Mouse (Mus musculus) lung, postnatal 0 days (tissue): ENCODE measurements around the gene Lrch3.

ENCODE experiments used
- CTCF ChIP-seq: IDR thresholded peaks from 2 replicates; pipeline ENCODE4 v1.5.1; 2016; ENCODE audit warnings: antibody characterized with exemption, mild to moderate bottlenecking
- EP300 ChIP-seq: IDR thresholded peaks from 2 replicates; pipeline ENCODE4 v1.6.1; 2016; ENCODE audit warnings: antibody characterized with exemption, mild to moderate bottlenecking, control low read depth

DNA sequence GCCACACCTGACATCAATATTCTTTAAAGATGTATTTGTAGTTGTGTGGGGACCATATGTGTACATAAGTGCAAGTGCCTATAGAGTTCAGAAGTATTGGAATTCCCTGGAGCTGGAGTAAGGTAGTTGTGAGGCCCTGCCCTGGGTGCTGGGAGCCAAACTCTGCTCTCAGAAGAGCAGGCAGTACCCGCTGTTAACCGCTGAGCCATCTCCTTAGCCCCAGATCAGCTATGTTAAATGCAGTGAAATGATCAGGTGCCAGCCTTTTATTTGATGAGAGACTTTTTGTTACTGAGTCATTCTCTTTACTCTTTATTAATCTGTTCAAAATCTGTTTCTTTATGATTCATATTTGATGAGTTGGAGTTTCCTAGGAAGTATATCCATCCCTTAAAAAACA, 16.0 kb downstream of the Lrch3 start:
- no peak for TF ChIP-seq CTCF
- TF ChIP-seq EP300: no peak
